Comparison of ENCODE assay signal across 8 mouse cellular contexts in genomic region chr4:45011581-45012104, GRCm38 (mm10). TPM values are rescaled to one million over a fixed set of nuclear protein-coding genes. Genes with fewer than 3 reads are reported as not detected.
A peak's percentile ranks its signal among the peaks of the same experiment; 100 is the strongest.
DNase-seq lines count a peak whose midpoint lies in the region; ATAC-seq and TF ChIP-seq lines count a peak whose summit lies in the region.

No protein-coding gene starts in this region.

- peak overlapping the region; percentile 83 for H3K4me2 ChIP-seq in embryonic facial prominence, embryonic 14.5 days (ENCODE audit: low read depth, low read length)
- H3K4me2 ChIP-seq in heart, embryonic 16.5 days (ENCODE audit: low read depth, low read length): peak overlapping the region; percentile 87
- peak overlapping the region; percentile 62 for H3K4me2 ChIP-seq in limb, embryonic 15.5 days
- H3K4me2 ChIP-seq in midbrain, postnatal 0 days (ENCODE audit: low read depth, low read length, poor library complexity, severe bottlenecking): peak overlapping the region; percentile 45

- ATAC-seq in frontal cortex, adult (ENCODE audit: low TSS enrichment): peak; percentile 38
- peak; percentile 60 for ATAC-seq in embryonic facial prominence, embryonic 14.5 days (ENCODE audit: low read depth)
- peak; percentile 42 for ATAC-seq in heart, embryonic 16.5 days (replicated peaks; ENCODE audit: extremely low read depth, insufficient read depth, low FRiP score)
- peak; percentile 62 for ATAC-seq in limb, embryonic 15.5 days (ENCODE audit: insufficient number of reproducible peaks, low FRiP score, low TSS enrichment, low read depth)
- peak; percentile 71 for ATAC-seq in midbrain, postnatal 0 days (ENCODE audit: low FRiP score)

- H3K27ac ChIP-seq in embryonic facial prominence, embryonic 14.5 days (replicated peaks; ENCODE audit: low read depth, low read length): peak overlapping the region; percentile 96
- peak overlapping the region; percentile 97 for H3K27ac ChIP-seq in heart, embryonic 16.5 days (ENCODE audit: low read length)
- peak overlapping the region; percentile 97 for H3K27ac ChIP-seq in limb, embryonic 15.5 days
- H3K27ac ChIP-seq in midbrain, postnatal 0 days (ENCODE audit: low read depth, low read length): peak overlapping the region; percentile 86

- H3K9ac ChIP-seq in embryonic facial prominence, embryonic 14.5 days (ENCODE audit: low read depth, low read length): peak overlapping the region; percentile 88
- peak overlapping the region; percentile 88 for H3K9ac ChIP-seq in heart, embryonic 16.5 days (ENCODE audit: low read length)
- peak overlapping the region; percentile 90 for H3K9ac ChIP-seq in limb, embryonic 15.5 days
- H3K9ac ChIP-seq in midbrain, postnatal 0 days (replicated peaks; ENCODE audit: low read length, poor library complexity, severe bottlenecking): peak overlapping the region; percentile 86

- DNase-seq in frontal cortex, postnatal 36 days (ENCODE audit: low spot score in 2 of 2): no peak
- DNase-seq in NIH3T3 (ENCODE audit: low read depth): peak; percentile 72
- DNase-seq in embryonic facial prominence, embryonic 14.5 days (ENCODE audit: low spot score): peak; percentile 75
- DNase-seq in midbrain, postnatal 0 days (ENCODE audit: low spot score): peak; percentile 60
- no peak for DNase-seq in retina, postnatal 1 day

- WGBS in embryonic facial prominence, embryonic 14.5 days: 0% methylated on average over 14 of the region's 31 CpGs
- under 1% methylated on average over 31 of the region's 31 CpGs for WGBS in heart, embryonic 16.5 days
- WGBS in limb, embryonic 15.5 days: under 1% methylated on average over 31 of the region's 31 CpGs
- under 1% methylated on average over 31 of the region's 31 CpGs for WGBS in midbrain, postnatal 0 days

- no peaks in the 10 kb centered on the region for H3K27me3 ChIP-seq in embryonic facial prominence, embryonic 14.5 days (replicated peaks; ENCODE audit: control insufficient read depth, insufficient read depth, low read length)
- no peaks in the 10 kb centered on the region for H3K27me3 ChIP-seq in heart, embryonic 16.5 days (ENCODE audit: control insufficient read depth, insufficient read depth, low read length)
- no peaks in the 10 kb centered on the region for H3K27me3 ChIP-seq in limb, embryonic 15.5 days
- no peaks in the 10 kb centered on the region for H3K27me3 ChIP-seq in midbrain, postnatal 0 days (ENCODE audit: insufficient read depth, low read length)

- H3K36me3 ChIP-seq in embryonic facial prominence, embryonic 14.5 days (ENCODE audit: control insufficient read depth, insufficient read depth, low read length): no peaks in the 10 kb centered on the region
- no peaks in the 10 kb centered on the region for H3K36me3 ChIP-seq in heart, embryonic 16.5 days (ENCODE audit: control insufficient read depth, insufficient read depth)
- H3K36me3 ChIP-seq in limb, embryonic 15.5 days: no peaks in the 10 kb centered on the region
- no peaks in the 10 kb centered on the region for H3K36me3 ChIP-seq in midbrain, postnatal 0 days (ENCODE audit: insufficient read depth, low read length)

- peak overlapping the region; percentile 87 for H3K4me3 ChIP-seq in embryonic facial prominence, embryonic 14.5 days (ENCODE audit: low read depth, low read length)
- H3K4me3 ChIP-seq in heart, embryonic 16.5 days (ENCODE audit: low read length): peak overlapping the region; percentile 79
- H3K4me3 ChIP-seq in limb, embryonic 15.5 days: peak overlapping the region; percentile 81
- peak overlapping the region; percentile 65 for H3K4me3 ChIP-seq in midbrain, postnatal 0 days (ENCODE audit: low read depth, low read length)

- peaks cover 18% of the 10 kb centered on the region for H3K4me1 ChIP-seq in embryonic facial prominence, embryonic 14.5 days (ENCODE audit: control insufficient read depth, insufficient read depth, low read length)
- H3K4me1 ChIP-seq in heart, embryonic 16.5 days (ENCODE audit: control insufficient read depth, insufficient read depth, low read length): peaks cover 22% of the 10 kb centered on the region
- H3K4me1 ChIP-seq in limb, embryonic 15.5 days: peaks cover 22% of the 10 kb centered on the region
- peaks cover 8% of the 10 kb centered on the region; the same call in 1 of the 2 replicates for H3K4me1 ChIP-seq in midbrain, postnatal 0 days (ENCODE audit: insufficient read depth, low read length)

- TF ChIP-seq CTCF in midbrain, postnatal 0 days (IDR thresholded peaks at IDR 0.05): no peak

- no peaks in the 10 kb centered on the region for H3K9me3 ChIP-seq in embryonic facial prominence, embryonic 14.5 days (ENCODE audit: control insufficient read depth, low read length)
- H3K9me3 ChIP-seq in heart, embryonic 16.5 days (replicated peaks; ENCODE audit: control insufficient read depth, low read length): no peaks in the 10 kb centered on the region
- H3K9me3 ChIP-seq in limb, embryonic 15.5 days: no peaks in the 10 kb centered on the region
- no peaks in the 10 kb centered on the region for H3K9me3 ChIP-seq in midbrain, postnatal 0 days (ENCODE audit: low read length)

RNA-seq across cellular contexts. Expression of gene Zbtb5, which starts 0.6 kb away (rescaled TPM):
- 21.0 and 22.4 TPM in 2 replicates for polyA plus RNA-seq in embryonic facial prominence, embryonic 14.5 days (2014; fragmentation: Nextera tagmentation; extraction: Ambion mirVana)
- polyA plus RNA-seq in heart, embryonic 16.5 days (2015; fragmentation: Nextera tagmentation; extraction: Ambion mirVana): 14.0 and 15.7 TPM in 2 replicates
- polyA plus RNA-seq in limb, embryonic 15.5 days (2015; fragmentation: Nextera tagmentation; extraction: Ambion mirVana): 21.7 and 22.8 TPM in 2 replicates
- 57.3 and 57.6 TPM in 2 replicates for total RNA-seq in midbrain, postnatal 0 days (2014; rRNA removed)
- 34.4 and 35.9 TPM in 2 replicates for polyA plus RNA-seq in midbrain, postnatal 0 days (2015; fragmentation: Nextera tagmentation; extraction: Ambion mirVana)

RNA-seq across cellular contexts. Expression of gene Polr1e, which starts 6.7 kb away (rescaled TPM):
- polyA plus RNA-seq in embryonic facial prominence, embryonic 14.5 days (2014; fragmentation: Nextera tagmentation; extraction: Ambion mirVana): 33.4 and 33.7 TPM in 2 replicates
- polyA plus RNA-seq in heart, embryonic 16.5 days (2015; fragmentation: Nextera tagmentation; extraction: Ambion mirVana): 80.2 and 90.4 TPM in 2 replicates
- 29.2 and 36.1 TPM in 2 replicates for polyA plus RNA-seq in limb, embryonic 15.5 days (2015; fragmentation: Nextera tagmentation; extraction: Ambion mirVana)
- total RNA-seq in midbrain, postnatal 0 days (2014; rRNA removed): 12.0 and 17.2 TPM in 2 replicates
- 21.0 and 22.1 TPM in 2 replicates for polyA plus RNA-seq in midbrain, postnatal 0 days (2015; fragmentation: Nextera tagmentation; extraction: Ambion mirVana)

RNA-seq across cellular contexts. Expression of gene Grhpr, which starts 30.4 kb away (rescaled TPM):
- polyA plus RNA-seq in embryonic facial prominence, embryonic 14.5 days (2014; fragmentation: Nextera tagmentation; extraction: Ambion mirVana): 40.7 and 48.6 TPM in 2 replicates
- polyA plus RNA-seq in heart, embryonic 16.5 days (2015; fragmentation: Nextera tagmentation; extraction: Ambion mirVana): 97.7 and 107 TPM in 2 replicates
- polyA plus RNA-seq in limb, embryonic 15.5 days (2015; fragmentation: Nextera tagmentation; extraction: Ambion mirVana): 62.2 and 65.4 TPM in 2 replicates
- total RNA-seq in midbrain, postnatal 0 days (2014; rRNA removed): 14.5 and 18.2 TPM in 2 replicates
- 31.1 and 34.1 TPM in 2 replicates for polyA plus RNA-seq in midbrain, postnatal 0 days (2015; fragmentation: Nextera tagmentation; extraction: Ambion mirVana)

Comparison
In these comparisons a context has a peak if more than half of its experiments do, and no peak if none do; other contexts are left out.
1. DNase-seq: peak in NIH3T3 (single experiment), embryonic facial prominence, embryonic 14.5 days (single experiment) and midbrain, postnatal 0 days (single experiment); none in frontal cortex, postnatal 36 days (0 of 2) and retina, postnatal 1 day (single experiment).
2. Peak in every context shown above with its lines, with median percentiles within 50 percentile points of each other: ATAC-seq, H3K27ac ChIP-seq, H3K4me2 ChIP-seq, H3K4me3 ChIP-seq and H3K9ac ChIP-seq.